Comparison of ENCODE assay signal across 37 mouse cellular contexts in the genomic region with DNA sequence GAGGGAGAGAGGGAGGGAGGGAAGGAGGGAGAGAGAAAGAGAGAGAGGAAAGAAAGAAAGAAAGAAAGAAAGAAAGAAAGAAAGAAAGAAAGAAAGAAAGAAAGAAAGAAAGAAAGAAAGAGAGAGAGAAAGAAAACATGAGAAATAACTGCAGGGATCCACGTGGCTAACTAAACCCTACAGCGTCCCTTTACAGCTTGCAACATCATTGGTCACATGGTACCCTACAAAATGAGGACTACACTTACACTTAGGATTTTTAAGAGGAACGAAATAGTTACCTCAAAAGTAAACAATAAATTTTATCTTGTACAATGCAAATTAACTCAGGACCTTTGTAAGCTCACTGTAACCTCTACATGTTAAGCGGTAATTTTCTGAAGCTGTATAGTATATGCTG. TPM values are rescaled to one million over a fixed set of nuclear protein-coding genes. Genes with fewer than 3 reads are reported as not detected.
"Had no signal": no experiment of that assay in that cellular context is flagged by ENCODE, and none has a peak within 500 bp of the region (broad histone marks: within the 10 kb centered on the region; RNA-seq: fewer than 3 reads in every experiment).

No protein-coding gene starts in this region.

- H3K27me3 ChIP-seq: limb, embryonic 12.5 days; limb, embryonic 13.5 days; limb, embryonic 15.5 days; liver, embryonic 12.5 days; liver, embryonic 13.5 days; liver, embryonic 15.5 days; lung, embryonic 15.5 days; megakaryocyte, embryonic 14.5 days; midbrain, embryonic 12.5 days; midbrain, embryonic 13.5 days; midbrain, embryonic 15.5 days; neural tube, embryonic 12.5 days; neural tube, embryonic 13.5 days had no signal

- DNase-seq: left cerebral cortex, postnatal 4 days; liver; liver, embryonic 13.5 days; liver, postnatal 0 days; lung, adult 18-20 months; lung, adult 2 months; lung, embryonic 14.5 days; lung, postnatal 10 days; lung, postnatal 14 days; lung, postnatal 36 days; lung, postnatal 4 days; midbrain, embryonic 14.5 days had no signal

- H3K9me3 ChIP-seq: limb, embryonic 10.5 days; limb, embryonic 12.5 days; limb, embryonic 15.5 days; liver, embryonic 12.5 days; liver, embryonic 13.5 days; liver, embryonic 15.5 days; lung, embryonic 15.5 days; megakaryocyte, embryonic 14.5 days; midbrain, embryonic 10.5 days; midbrain, embryonic 12.5 days; midbrain, embryonic 13.5 days; midbrain, embryonic 15.5 days; neural tube, embryonic 12.5 days; neural tube, embryonic 13.5 days had no signal

- H3K27ac ChIP-seq: limb, embryonic 10.5 days; limb, embryonic 12.5 days; limb, embryonic 13.5 days; limb, embryonic 15.5 days; liver, embryonic 12.5 days; liver, embryonic 13.5 days; liver, embryonic 14.5 days; liver, embryonic 15.5 days; lung, embryonic 15.5 days; macrophage; midbrain, embryonic 10.5 days; midbrain, embryonic 12.5 days; midbrain, embryonic 13.5 days; midbrain, embryonic 15.5 days; neural tube, embryonic 12.5 days; neural tube, embryonic 13.5 days had no signal

- H3K4me2 ChIP-seq: limb, embryonic 12.5 days; limb, embryonic 13.5 days; limb, embryonic 15.5 days; liver, embryonic 11.5 days; liver, embryonic 12.5 days; liver, embryonic 13.5 days; liver, embryonic 15.5 days; lung, embryonic 14.5 days; lung, embryonic 15.5 days; midbrain, embryonic 11.5 days; midbrain, embryonic 12.5 days; midbrain, embryonic 13.5 days; midbrain, embryonic 15.5 days; neural tube, embryonic 12.5 days; neural tube, embryonic 13.5 days had no signal

- H3K4me1 ChIP-seq: limb, embryonic 10.5 days; limb, embryonic 12.5 days; limb, embryonic 13.5 days; limb, embryonic 15.5 days; liver, embryonic 12.5 days; liver, embryonic 13.5 days; liver, embryonic 15.5 days; megakaryocyte, embryonic 14.5 days; midbrain, embryonic 10.5 days; midbrain, embryonic 12.5 days; midbrain, embryonic 13.5 days; midbrain, embryonic 15.5 days; neural tube, embryonic 12.5 days; neural tube, embryonic 13.5 days had no signal

- H3K4me3 ChIP-seq: limb, embryonic 10.5 days; limb, embryonic 12.5 days; limb, embryonic 13.5 days; limb, embryonic 15.5 days; liver, embryonic 12.5 days; liver, embryonic 13.5 days; liver, embryonic 15.5 days; lung, embryonic 15.5 days; megakaryocyte, embryonic 14.5 days; midbrain, embryonic 10.5 days; midbrain, embryonic 12.5 days; midbrain, embryonic 13.5 days; midbrain, embryonic 15.5 days; myocyte; neural tube, embryonic 12.5 days; neural tube, embryonic 13.5 days had no signal

- ATAC-seq: liver, embryonic 12.5 days; liver, postnatal 0 days; lung, postnatal 0 days; midbrain, embryonic 13.5 days; midbrain, embryonic 15.5 days; midbrain, embryonic 16.5 days had no signal

- H3K36me3 ChIP-seq: limb, embryonic 10.5 days; limb, embryonic 12.5 days; limb, embryonic 13.5 days; limb, embryonic 15.5 days; liver, embryonic 12.5 days; liver, embryonic 13.5 days; liver, embryonic 15.5 days; lung, embryonic 15.5 days; midbrain, embryonic 10.5 days; midbrain, embryonic 12.5 days; midbrain, embryonic 13.5 days; midbrain, embryonic 15.5 days; neural tube, embryonic 12.5 days; neural tube, embryonic 13.5 days had no signal

- H3K9ac ChIP-seq: limb, embryonic 12.5 days; limb, embryonic 13.5 days; limb, embryonic 15.5 days; liver, embryonic 12.5 days; liver, embryonic 13.5 days; liver, embryonic 14.5 days; liver, embryonic 15.5 days; liver, postnatal 0 days; lung, embryonic 14.5 days; lung, embryonic 15.5 days; midbrain, embryonic 12.5 days; midbrain, embryonic 13.5 days; midbrain, embryonic 15.5 days; neural tube, embryonic 12.5 days; neural tube, embryonic 13.5 days had no signal

RNA-seq across cellular contexts. Expression of a gene that starts 15.8 kb away (rescaled TPM):
- total RNA-seq: liver, adult 2 months; megakaryocyte-erythroid progenitor cell, adult 5-6 weeks; monocyte, adult 5-6 weeks had no signal
- polyA plus RNA-seq: limb, embryonic 10.5 days; liver, adult 2 months; liver, postnatal 0 days; macrophage; midbrain, embryonic 10.5 days; midbrain, embryonic 11.5 days; midbrain, embryonic 12.5 days; midbrain, embryonic 15.5 days; neural tube, embryonic 11.5 days; neural tube, embryonic 13.5 days had no signal
